Comparison of ENCODE assay signal across 16 mouse cellular contexts in genomic region chr12:8109876-8110275, GRCm38 (mm10).
"Had no signal": no experiment of that assay in that cellular context is flagged by ENCODE, and none has a peak within 500 bp of the region (broad histone marks: within the 10 kb centered on the region; RNA-seq: fewer than 3 reads in every experiment).

No protein-coding gene starts in this region.

- DNase-seq: left cerebral cortex, postnatal 4 days; liver, embryonic 13.5 days; lung, adult 2 months; lung, postnatal 14 days; lung, postnatal 4 days; midbrain, embryonic 14.5 days; retina, postnatal 1 day; right cerebral cortex, postnatal 25 days; spleen, adult 18-20 months; thymus, adult 18-20 months; thymus, postnatal 36 days had no signal

- H3K27me3 ChIP-seq: limb, embryonic 12.5 days; limb, embryonic 15.5 days; liver, embryonic 13.5 days; neural tube, embryonic 12.5 days; neural tube, embryonic 15.5 days; stomach, embryonic 15.5 days had no signal

- H3K4me3 ChIP-seq: limb, embryonic 12.5 days; limb, embryonic 15.5 days; liver, embryonic 13.5 days; neural tube, embryonic 12.5 days; neural tube, embryonic 15.5 days; stomach, embryonic 15.5 days had no signal

- H3K4me1 ChIP-seq: liver, embryonic 13.5 days; neural tube, embryonic 12.5 days; stomach, embryonic 15.5 days had no signal

- H3K27ac ChIP-seq: limb, embryonic 12.5 days; limb, embryonic 15.5 days; liver, embryonic 13.5 days; neural tube, embryonic 12.5 days; neural tube, embryonic 15.5 days; stomach, embryonic 15.5 days had no signal
